Mouse (Mus musculus): ENCODE results near the gene Slc35g3.

Gene Slc35g3

GRCm38 (mm10) chr11:69761868-69762267, at the start of gene Slc35g3:
Gene Slc35g3 (minus strand): TSS chr11:69761968.
- no peak for DNase-seq (ENCODE audit: low spot score in 2 of 2)

DNA sequence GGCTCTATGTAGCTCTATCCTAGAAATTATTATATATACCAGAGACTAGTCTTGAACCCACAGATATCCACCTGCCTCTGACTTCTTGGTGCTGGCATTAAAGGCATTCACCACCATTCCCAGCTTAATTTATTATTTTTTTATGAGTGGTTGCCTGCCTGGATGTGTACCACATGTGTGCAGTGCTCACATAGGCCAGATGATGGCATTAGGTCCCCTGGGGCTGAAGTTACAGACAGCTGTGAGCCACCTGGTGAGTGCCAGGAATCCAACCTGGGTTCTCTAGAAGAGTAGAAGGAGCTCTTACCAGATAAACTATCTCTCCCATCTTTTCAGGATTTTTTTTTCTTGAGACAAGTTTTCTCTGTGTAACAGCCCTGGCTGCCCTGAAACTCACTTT, 48.5 kb upstream of the Slc35g3 start:
- no peak for DNase-seq (ENCODE audit: low spot score in 2 of 2)

DNA sequence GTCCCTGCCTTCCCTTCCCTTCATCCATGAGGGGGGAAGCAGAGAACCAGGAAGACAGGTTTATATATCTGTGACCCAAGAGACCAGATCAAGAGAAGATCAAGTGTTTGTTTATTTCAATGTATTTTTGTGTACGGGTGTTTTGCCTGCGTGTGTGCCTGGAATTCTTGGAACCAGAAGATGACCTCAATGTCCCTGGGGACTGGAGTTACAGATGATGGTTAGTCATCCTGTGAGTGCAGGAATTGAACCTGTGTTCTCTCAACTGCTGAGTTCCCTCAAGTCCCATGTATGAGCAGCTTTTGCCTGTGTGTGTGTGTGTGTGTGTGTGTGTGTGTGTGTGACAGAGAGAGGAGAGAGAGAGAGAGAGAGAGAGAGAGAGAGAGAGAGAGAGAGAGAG, 45.9 kb upstream of the Slc35g3 start:
- no peak for DNase-seq (ENCODE audit: low spot score in 2 of 2)

- DNase-seq (ENCODE audit: low spot score in 2 of 2): no peak
Observed at GRCm38 (mm10) chr11:69806378-69806777, 44.6 kb upstream of the Slc35g3 start.

DNA sequence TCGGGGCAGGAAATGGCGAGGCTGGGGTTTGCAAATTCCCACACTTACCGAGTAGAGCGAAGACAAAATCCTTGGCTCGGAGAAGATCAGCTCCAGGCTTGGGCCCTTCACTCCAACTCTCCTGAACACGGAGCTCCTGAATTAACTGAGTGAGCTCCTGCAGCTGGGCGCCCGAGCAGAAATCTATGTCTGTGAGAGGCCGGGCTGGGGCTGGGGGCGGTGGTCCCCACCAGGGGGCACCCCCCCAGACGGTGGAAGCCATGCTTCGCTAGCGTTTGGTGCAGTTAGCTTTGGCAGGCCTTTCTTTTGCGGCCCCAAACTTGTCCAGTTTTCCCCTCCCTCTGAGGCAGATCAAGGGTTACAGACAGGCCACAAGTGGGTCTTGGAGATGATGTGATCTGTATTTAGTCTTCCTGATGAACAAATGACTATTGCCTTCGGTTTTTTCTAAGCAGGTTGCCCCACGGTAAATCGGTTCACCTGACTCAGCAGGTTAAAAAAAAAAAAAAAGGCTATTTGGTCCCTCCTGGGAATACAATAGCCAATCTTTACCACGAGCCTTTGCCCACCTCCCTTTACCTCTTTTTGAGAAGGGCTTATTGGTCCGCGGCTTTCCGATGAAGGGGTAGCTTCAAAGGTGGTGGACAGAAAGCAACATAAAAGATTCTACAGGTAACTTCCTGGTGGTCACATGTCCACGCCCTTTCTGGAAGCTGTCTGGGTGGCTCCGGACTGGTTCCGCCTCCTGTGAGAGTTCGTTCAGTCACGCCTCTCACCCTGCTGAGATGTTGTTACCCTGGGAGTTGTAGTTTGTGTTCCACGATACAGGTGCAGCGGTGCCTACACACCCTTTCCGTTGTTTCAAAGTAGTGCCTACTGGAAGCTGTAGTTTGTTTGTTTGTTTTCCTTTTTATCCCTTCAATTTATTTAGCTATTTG, 43.5 kb upstream of the Slc35g3 start, which contains the start of gene Tmem102:
Tmem102 (minus strand) TSS at position 653 of the 938 bp plus-strand sequence.
- DNase-seq (ENCODE audit: low spot score in 2 of 2): no peak

DNA sequence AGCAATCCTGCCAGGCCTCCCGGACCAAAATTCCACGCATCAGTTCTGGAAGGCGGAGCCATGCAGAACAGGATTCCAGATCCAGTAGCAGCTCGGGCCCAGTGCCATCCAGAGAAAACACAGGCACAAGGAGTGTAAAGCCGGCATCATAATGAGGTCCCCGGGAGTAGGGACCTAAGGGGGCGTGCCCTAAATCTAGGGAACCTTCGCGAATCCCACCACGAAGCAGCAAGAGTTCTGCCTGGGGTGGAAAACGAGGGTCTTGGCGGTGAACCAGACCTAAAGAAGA, 42.8 kb upstream of the Slc35g3 start:
- DNase-seq (ENCODE audit: low spot score in 2 of 2): no peak

DNA sequence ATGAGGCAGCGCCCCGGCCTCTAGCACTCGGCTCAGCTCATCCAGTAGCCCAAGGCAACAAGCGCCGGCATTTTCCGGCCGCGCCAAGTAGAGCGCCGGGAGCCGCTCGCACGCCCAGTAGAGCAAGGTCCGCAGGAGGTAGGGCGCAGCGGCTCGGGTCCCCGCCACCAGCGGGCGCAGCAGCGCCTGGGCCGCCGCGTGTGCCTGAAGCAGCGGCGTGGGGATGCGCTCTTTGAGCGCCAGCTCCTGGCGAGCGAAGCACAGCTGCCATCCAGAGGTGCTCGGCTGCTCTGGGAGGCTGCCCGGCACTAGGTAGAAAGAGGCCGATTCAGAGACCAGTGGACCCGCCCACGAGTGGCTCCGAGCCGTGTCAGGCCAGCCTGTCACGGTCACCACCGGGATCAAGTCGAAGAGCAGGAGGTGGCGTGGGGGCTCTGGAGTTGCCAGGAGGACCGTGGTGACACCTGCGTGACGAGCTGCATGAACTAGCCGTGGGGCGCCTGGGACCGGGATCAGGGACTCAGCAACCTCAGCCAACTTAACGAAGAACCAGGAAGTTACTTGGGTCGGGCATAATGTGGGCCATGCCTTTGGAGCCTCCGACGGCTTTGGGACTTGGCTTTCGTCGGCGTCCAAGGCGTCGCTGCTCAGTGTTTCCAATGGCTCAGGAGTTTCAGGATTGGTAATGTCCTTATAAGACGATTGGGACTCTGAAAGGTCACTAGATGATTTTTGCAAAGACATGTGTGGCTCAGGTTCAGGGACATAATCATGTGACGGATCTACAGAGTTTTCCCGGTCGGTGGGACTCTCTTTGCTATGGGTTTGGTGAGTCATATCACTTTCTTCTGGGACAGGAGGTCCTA, 42.3 kb upstream of the Slc35g3 start:
- peak in 1 of 2 experiments; percentile 54 for DNase-seq (ENCODE audit: low spot score in 2 of 2)

DNA sequence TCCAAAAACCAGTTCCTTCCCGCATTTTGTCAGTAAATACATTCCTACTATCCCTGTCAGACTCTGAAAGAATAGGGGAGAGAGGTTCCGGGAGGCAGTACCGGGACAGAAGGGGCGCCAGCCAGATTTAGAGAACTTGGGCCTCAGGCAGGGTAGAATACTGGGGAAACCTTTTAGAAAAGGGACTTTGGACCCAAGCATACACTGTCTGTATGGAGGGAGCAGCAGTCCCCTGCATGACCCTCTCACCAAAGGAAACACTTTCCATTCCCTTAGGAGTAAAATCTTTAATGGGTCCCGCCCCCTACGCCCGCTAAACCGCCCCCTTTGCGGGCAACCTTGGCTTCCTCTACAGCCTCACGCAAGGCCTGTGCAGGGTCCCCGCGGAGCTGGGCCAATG, 41.6 kb upstream of the Slc35g3 start:
- DNase-seq (ENCODE audit: low spot score in 2 of 2): no peak

DNA sequence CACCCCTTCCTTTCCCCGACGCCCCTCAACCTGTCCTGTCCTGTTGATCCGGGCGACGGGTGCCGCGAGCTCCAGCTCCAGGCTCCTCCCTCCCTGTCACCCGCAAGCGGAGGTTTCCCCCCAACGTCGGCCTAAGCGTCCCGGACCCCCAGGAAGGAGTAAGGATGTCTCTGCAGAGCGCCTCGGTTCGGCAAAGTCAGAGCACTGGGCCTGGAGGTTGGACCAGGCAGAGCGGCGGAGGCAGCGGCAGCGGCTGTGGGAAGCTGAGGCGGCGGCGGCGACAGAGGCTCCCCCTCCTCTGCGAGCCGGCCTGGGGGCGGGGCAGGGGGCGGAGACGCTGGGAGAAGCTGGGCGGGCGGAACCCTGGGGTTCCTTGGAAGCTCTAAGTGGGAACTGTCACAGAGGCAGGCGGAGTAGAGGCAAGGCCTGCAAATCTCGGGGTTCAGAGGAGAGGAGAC, 40.9 kb upstream of the Slc35g3 start:
- DNase-seq (ENCODE audit: low spot score in 2 of 2): peak; percentile 70 to 76

DNA sequence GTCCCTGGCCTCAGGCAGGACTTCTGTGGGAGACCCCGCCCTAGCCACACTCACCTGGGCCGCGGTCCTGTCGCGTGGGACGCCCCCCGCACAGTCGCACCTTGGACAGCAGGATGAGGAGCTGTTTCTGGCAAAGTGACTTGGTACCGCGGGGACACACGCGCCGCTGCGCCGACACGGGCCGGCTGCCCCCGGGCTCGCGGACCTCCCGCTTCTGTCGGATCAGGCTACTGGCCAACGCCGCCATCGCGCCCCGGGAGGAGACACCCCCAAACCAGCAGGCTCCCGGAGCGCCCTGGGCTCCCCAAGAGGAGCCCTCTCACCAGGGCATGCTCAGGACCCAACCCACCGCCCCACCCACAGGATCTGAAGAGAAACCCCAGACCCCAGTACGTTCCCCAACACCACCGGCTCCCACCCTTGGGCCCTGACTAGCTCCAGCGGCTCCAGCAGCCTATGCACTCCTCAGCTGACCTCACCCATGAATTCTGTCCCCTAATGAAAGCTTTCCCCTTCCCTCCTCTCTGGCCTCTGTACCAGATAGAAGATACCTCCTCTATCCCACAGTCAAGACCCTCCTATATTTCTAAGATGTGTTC, 39.7 kb upstream of the Slc35g3 start, which contains the start of gene Fgf11:
Fgf11 (minus strand) TSS at position 479 of the 599 bp plus-strand sequence.
- no peak for DNase-seq (ENCODE audit: low spot score in 2 of 2)

GRCm38 (mm10) chr11:69800392-69801197, 38.8 kb upstream of the Slc35g3 start:
- DNase-seq (ENCODE audit: low spot score in 2 of 2): peak in 1 of 2 experiments; percentile 71

- peak in 1 of 2 experiments; percentile 78 for DNase-seq (ENCODE audit: low spot score in 2 of 2)
Observed at GRCm38 (mm10) chr11:69800138-69800391, 38.3 kb upstream of the Slc35g3 start.

DNA sequence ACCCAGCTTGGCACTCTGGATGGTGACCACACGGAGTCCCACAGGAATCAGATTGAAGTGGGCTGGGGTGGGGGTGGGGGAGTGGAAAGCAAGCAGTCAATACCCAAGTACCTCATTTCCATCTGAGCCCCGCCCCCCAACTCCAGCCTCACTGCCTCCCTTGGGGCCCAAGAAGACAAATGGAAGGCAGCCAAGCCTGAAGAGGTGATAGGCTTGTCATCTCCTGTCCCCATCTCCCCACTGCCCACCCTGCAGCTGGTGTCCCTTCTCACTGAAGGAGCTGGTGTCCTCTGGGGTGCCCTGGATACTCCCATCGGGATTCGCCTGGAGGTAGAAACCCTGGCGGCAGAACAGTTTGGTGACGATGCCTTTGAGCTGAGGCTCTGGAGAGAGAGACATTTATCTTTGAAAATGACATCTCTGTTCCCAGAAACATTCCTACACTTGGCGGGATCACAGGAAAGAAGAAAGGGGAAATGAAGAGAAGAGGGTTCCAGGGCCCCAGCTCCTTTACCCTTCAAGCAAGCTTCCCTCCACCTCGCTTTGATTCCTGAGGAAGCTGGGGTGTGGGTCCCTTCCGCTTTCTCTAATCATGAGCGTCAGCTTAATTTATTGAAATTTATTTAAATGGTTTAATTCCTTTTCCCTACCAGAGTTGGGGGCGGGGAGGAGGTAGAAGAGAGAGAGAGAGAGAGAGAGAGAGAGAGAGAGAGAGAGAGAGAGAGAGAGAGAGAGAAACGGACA, 37.8 kb upstream of the Slc35g3 start:
- peak in 1 of 2 experiments; percentile 45 for DNase-seq (ENCODE audit: low spot score in 2 of 2)

GRCm38 (mm10) chr11:69797924-69798323, 36.2 kb upstream of the Slc35g3 start:
- no peak for DNase-seq (ENCODE audit: low spot score in 2 of 2)

- no peak for DNase-seq (ENCODE audit: low spot score in 2 of 2)
Observed at GRCm38 (mm10) chr11:69795983-69796435, 34.2 kb upstream of the Slc35g3 start.

- DNase-seq (ENCODE audit: low spot score in 2 of 2): peak; percentile 59 to 81
Observed at GRCm38 (mm10) chr11:69795168-69795982, 33.6 kb upstream of the Slc35g3 start, which contains the start of gene Chrnb1. Gene Chrnb1 (minus strand): TSS chr11:69795943.

GRCm38 (mm10) chr11:69793429-69793828, 31.7 kb upstream of the Slc35g3 start:
- DNase-seq (ENCODE audit: low spot score in 2 of 2): no peak

- DNase-seq (ENCODE audit: low spot score in 2 of 2): no peak
Observed at GRCm38 (mm10) chr11:69791420-69791819, 29.7 kb upstream of the Slc35g3 start.

DNA sequence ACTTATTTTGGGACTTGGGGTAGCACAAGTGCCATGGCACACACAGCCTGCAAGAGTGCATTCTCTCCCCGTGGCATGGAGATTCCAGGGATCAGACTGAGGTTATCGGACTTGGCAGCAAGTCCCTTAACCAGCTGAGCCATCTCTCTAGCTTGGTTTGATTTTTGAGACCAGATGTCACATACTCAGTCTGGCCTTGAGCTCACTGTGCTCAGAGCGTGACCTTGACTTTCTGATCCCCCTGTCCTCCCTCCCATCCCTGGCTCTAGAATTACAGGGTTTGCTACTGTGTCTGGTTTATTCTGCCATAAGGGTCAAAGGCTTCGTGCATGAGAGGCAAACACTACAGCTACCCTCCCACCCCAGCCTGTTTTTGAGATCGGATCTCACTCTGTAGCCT, 27.7 kb upstream of the Slc35g3 start:
- no peak for DNase-seq (ENCODE audit: low spot score in 2 of 2)

DNA sequence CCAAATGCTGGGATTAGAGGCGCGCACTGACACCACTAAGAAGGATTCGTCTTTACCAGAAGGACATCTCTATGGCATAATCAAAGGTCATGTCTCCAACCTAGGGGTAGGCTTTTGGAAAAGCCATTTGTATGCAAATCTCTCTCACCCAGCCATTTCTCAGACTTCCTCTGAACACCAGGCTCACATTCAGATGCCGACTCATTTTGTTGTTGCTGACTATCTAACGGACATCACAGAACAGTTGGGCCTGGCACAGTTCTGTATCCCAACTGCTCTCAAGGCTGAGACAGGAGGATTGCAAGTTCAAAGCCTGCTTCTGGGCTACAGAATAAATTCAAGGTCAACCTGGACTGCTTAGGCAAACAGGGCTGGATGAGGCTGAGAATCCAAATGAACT, 25.5 kb upstream of the Slc35g3 start:
- no peak for DNase-seq (ENCODE audit: low spot score in 2 of 2)
